Mouse (Mus musculus) C2C12 (cell line): ENCODE data around the gene AI661453. TPM values are rescaled to one million over a fixed set of nuclear protein-coding genes. Genes with fewer than 3 reads are reported as not detected.

Experiments
- H3K27me3 ChIP-seq: one replicate; pipeline ENCODE4 v1.6.1; 2011; ENCODE audit not compliant: control insufficient read depth, insufficient read depth, insufficient read length
- H3K36me3 ChIP-seq: one replicate; pipeline ENCODE4 v1.6.1; 2011; ENCODE audit not compliant: control insufficient read depth, insufficient read depth
- H3K4me3 ChIP-seq: one replicate; pipeline ENCODE4 v1.5.1; 2011; ENCODE audit warnings: mild to moderate bottlenecking, control low read depth; ENCODE audit not compliant: poor library complexity, insufficient read depth, severe bottlenecking
- H3K79me2 ChIP-seq: one replicate; pipeline ENCODE4 v1.6.1; 2011; ENCODE audit not compliant: control insufficient read depth, insufficient read depth
- H3K79me3 ChIP-seq: one replicate; pipeline ENCODE4 v1.6.1; 2011; ENCODE audit warnings: low read depth, control low read depth
- H3ac ChIP-seq: one replicate; pipeline ENCODE3; 2011; ENCODE audit warnings: low read depth; ENCODE audit not compliant: control insufficient read depth, insufficient read length
- CEBPB ChIP-seq: IDR thresholded peaks from one replicate; pipeline ENCODE4 v1.6.1; 2011; ENCODE audit warnings: low read depth, mild to moderate bottlenecking, control low read depth, moderate library complexity
- CTCF ChIP-seq: IDR thresholded peaks from one replicate; pipeline ENCODE4 v1.5.1; 2011; ENCODE audit not compliant: control insufficient read depth, insufficient read depth, insufficient read length
- FOSL1 ChIP-seq: IDR thresholded peaks from one replicate; pipeline ENCODE4 v1.8.0; 2011; ENCODE audit warnings: mild to moderate bottlenecking, low read length; ENCODE audit not compliant: poor library complexity, insufficient read depth, severe bottlenecking
- MAX ChIP-seq: IDR thresholded peaks from one replicate; pipeline ENCODE4 v1.6.1; 2011; ENCODE audit warnings: mild to moderate bottlenecking, control low read depth
- MYOD1 ChIP-seq: IDR thresholded peaks from one replicate; pipeline ENCODE4 v1.6.1; 2011; ENCODE audit warnings: low read depth; ENCODE audit not compliant: control insufficient read depth, insufficient read length
- MYOG ChIP-seq: IDR thresholded peaks from one replicate; pipeline ENCODE4 v1.6.1; 2011; ENCODE audit not compliant: control insufficient read depth, insufficient read length; ENCODE audit errors: extremely low read depth
- USF1 ChIP-seq: IDR thresholded peaks from one replicate; pipeline ENCODE4 v1.6.1; 2011; ENCODE audit warnings: low read depth, mild to moderate bottlenecking, control low read depth, moderate library complexity
- polyA plus RNA-seq: library from polyadenylated mRNA; unstranded; fragments of >200 nt; fragmentation: generic; extraction: Trizol; gene quantifications from one replicate; pipeline ENCODE4 v1.2.1, GENCODE M21; 2012; ENCODE audit warnings: missing spikeins

Gene AI661453
- polyA plus RNA-seq, 1 experiment = 0.13 TPM

DNA sequence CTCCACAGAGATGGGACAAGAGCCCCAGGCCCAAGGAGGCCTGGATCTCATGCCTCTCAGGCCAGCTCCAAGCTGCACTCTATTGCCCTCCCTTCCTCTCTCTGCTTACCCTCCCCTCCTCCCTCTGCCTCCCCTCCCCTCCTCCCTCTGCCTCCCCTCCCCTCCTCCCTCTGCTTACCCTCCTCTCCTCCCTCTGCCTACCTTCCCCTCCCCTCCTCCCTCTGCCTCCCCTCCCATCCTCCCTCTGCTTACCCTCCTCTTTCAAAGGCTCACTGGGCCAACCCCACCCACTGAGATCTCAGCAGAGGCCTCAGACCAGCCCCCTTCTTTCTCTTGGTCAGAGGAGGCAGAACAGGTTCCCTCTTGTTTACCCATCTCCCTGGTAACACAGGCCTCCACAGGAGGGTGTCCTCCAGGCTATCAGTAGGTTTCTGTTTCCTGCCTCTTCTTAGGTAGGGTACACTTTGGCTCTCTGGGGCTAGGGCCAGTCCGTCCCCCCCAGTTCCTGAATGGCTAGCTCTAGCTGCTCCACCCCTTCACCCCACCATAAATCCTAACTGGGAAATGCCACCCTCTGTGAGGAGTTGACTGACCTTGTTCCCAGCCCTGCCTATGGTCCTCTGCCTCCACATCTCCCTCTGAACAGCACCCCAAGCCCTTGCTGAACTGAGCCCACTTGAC, 48.0 kb downstream of the AI661453 start:
- Histone ChIP-seq H3K79me3 (no peaks in the 10 kb centered on the region), H3K36me3 (peaks cover 10% of the 10 kb centered on the region), H3K79me2 (no peaks in the 10 kb centered on the region), H3K27me3 (no peaks in the 10 kb centered on the region), H3ac (no peak overlapping the region), H3K4me3 (no peak overlapping the region)
- no peak for TF ChIP-seq MYOG
- no peak for TF ChIP-seq MAX
- TF ChIP-seq MYOD1 = no peak
- no peak for TF ChIP-seq FOSL1
- TF ChIP-seq CTCF = no peak
- no peak for TF ChIP-seq USF1
- no peak for TF ChIP-seq CEBPB

DNA sequence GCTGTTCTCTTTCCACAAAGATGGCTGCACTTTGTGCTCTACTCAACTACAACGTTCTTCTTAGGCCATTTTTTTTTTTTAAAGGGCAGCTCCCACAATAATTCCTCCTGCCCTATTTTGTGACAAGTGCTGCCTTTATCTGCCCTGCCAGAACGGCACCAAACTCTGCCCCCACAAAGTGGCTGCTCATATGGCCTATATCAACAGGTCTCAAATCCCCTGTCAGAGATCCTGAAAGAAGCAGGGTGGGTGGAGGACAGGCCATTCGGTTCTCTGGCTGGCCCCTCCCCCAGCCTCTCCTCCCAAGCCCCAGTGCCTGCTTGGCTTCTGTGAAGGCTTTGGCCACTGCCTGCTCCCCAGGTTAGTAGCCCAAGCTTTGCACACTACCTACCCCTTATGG, 48.6 kb downstream of the AI661453 start:
- Histone ChIP-seq H3K27me3 (no peaks in the 10 kb centered on the region), H3K4me3 (no peak overlapping the region), H3K36me3 (peaks cover 15% of the 10 kb centered on the region), H3K79me3 (no peaks in the 10 kb centered on the region), H3K79me2 (no peaks in the 10 kb centered on the region), H3ac (no peak overlapping the region)
- TF ChIP-seq CTCF (no peak), USF1 (no peak), CEBPB (no peak), MYOD1 (no peak), MYOG (no peak), MAX (no peak), FOSL1 (no peak)

DNA sequence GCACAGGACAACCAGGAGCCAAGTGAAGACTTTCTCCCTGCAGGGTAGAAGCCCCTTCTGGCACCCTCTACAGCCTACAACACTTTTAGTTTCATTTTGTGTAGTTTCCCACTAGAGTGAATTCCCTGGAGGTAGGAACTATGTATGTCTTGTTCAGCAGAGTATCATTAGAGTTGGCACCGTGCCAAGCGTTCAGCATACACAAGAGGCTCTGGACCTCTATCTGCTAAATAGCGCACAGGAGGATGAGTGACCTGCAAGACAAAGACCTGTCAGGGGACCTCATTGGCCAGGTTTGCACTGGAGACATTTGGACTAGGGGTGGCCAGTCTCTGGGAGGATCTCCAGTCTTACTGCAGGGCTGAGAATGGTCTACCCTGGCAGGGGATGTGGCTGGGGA, 49.4 kb downstream of the AI661453 start:
- TF ChIP-seq USF1 (no peak), MYOD1 (no peak)
- H3K79me3 ChIP-seq = no peaks in the 10 kb centered on the region
- no peaks in the 10 kb centered on the region for H3K79me2 ChIP-seq
- peaks cover 20% of the 10 kb centered on the region for H3K36me3 ChIP-seq
- no peaks in the 10 kb centered on the region for H3K27me3 ChIP-seq
- no peak overlapping the region for H3K4me3 ChIP-seq
- no peak overlapping the region for H3ac ChIP-seq

- Histone ChIP-seq H3ac (no peak overlapping the region), H3K79me2 (no peaks in the 10 kb centered on the region), H3K36me3 (peaks cover 66% of the 10 kb centered on the region), H3K79me3 (no peaks in the 10 kb centered on the region), H3K27me3 (no peaks in the 10 kb centered on the region), H3K4me3 (no peak overlapping the region)
- TF ChIP-seq MAX (no peak), CTCF (no peak), CEBPB (no peak), USF1 (no peak), MYOD1 (no peak), MYOG (no peak), FOSL1 (no peak)
Measured at GRCm38 (mm10) chr17:47490791-47491190, 54.4 kb downstream of the AI661453 start.

DNA sequence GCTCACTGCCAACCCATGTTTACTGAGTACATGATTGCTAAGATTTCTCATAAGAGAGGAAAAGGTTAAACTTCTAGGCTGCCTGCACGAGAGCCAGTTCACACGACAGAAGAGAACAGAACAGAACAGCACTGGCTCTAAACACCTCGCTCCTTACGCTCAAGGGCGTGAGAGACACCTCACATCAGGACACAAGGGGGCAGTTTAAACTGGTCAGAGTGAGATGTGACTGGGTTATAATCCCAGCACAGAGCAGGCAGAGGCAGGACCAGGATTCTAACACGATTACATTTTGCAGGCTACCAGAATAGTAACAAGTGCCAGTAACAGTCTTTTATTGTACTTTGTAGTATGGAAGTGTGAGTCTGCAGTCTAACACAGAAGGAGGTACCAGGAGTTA, 56.3 kb downstream of the AI661453 start:
- Histone ChIP-seq H3K27me3 (no peaks in the 10 kb centered on the region), H3K79me3 (no peaks in the 10 kb centered on the region), H3K36me3 (peaks cover 78% of the 10 kb centered on the region), H3K4me3 (no peak overlapping the region), H3ac (no peak overlapping the region), H3K79me2 (no peaks in the 10 kb centered on the region)
- no peak for TF ChIP-seq FOSL1
- TF ChIP-seq MYOD1 = no peak
- no peak for TF ChIP-seq USF1
- TF ChIP-seq CTCF = no peak
- no peak for TF ChIP-seq MAX
- no peak for TF ChIP-seq CEBPB
- TF ChIP-seq MYOG = no peak

DNA sequence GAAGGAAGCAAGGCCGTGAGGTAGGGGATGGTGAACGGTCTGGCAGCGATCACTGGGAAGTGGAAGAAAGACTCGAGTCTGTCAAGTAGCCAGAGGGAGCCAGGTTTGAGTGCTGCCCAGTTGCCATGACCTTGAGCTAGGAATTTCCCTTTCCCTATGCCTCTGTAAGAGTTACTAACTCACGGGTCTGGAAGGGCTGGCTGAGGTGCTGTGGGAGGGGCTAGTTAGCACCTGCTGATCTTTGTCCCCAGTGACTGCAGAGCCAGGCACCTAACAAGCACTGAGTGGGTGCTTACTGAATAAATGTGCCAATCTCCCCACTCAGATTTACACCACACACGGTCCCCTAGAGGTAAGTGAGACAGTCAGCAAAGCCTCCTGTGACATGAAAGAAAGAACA, 57.2 kb downstream of the AI661453 start:
- Histone ChIP-seq H3K36me3 (peaks cover 81% of the 10 kb centered on the region), H3K27me3 (no peaks in the 10 kb centered on the region), H3K79me2 (no peaks in the 10 kb centered on the region), H3K79me3 (no peaks in the 10 kb centered on the region), H3K4me3 (no peak overlapping the region), H3ac (no peak overlapping the region)
- no peak for TF ChIP-seq CEBPB
- TF ChIP-seq CTCF = no peak
- no peak for TF ChIP-seq MAX
